14 mouse cellular contexts compared by ENCODE assay signal in the genomic region with DNA sequence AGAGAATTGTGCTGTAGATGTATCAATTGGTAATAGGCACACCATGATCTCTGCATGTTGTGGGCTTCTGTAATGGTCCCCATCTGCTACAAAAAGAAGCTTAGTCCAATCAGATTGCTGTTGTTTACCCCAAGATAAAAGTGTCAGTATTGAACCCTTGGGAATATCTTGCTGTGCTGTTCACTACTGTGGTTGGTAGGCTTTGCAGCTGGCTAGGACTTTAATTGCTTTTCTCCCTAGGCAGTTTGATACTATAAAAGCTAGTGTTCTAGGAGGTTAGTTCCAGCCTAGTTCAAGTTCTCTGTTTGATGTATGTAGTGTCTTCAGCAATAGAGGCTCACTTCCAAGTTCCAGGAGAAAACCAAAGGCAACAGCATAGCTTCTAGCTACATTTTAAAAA.
"Had no signal": no experiment of that assay in that cellular context is flagged by ENCODE, and none has a peak within 500 bp of the region (broad histone marks: within the 10 kb centered on the region; RNA-seq: fewer than 3 reads in every experiment).

No protein-coding gene starts in this region.

- DNase-seq: retina, postnatal 1 day; right cerebral cortex, adult 18-20 months; right cerebral cortex, postnatal 14 days; right cerebral cortex, postnatal 25 days; right cerebral cortex, postnatal 4 days; spleen, adult 18-20 months; thymus, adult 2 months; thymus, postnatal 14 days; thymus, postnatal 25 days; thymus, postnatal 36 days; thymus, postnatal 4 days had no signal

- H3K27ac ChIP-seq: neural tube, embryonic 12.5 days; stomach, embryonic 15.5 days; stomach, postnatal 0 days had no signal

- H3K36me3 ChIP-seq: neural tube, embryonic 12.5 days; stomach, embryonic 15.5 days had no signal

- H3K4me1 ChIP-seq: neural tube, embryonic 12.5 days; stomach, embryonic 15.5 days had no signal

- H3K4me3 ChIP-seq: neural tube, embryonic 12.5 days; stomach, embryonic 15.5 days had no signal

- H3K27me3 ChIP-seq: neural tube, embryonic 12.5 days; stomach, embryonic 15.5 days had no signal

- H3K9me3 ChIP-seq: neural tube, embryonic 12.5 days; stomach, embryonic 15.5 days had no signal

- H3K4me2 ChIP-seq: neural tube, embryonic 12.5 days; stomach, embryonic 15.5 days had no signal

- H3K9ac ChIP-seq: neural tube, embryonic 12.5 days; stomach, embryonic 15.5 days had no signal
